ENCODE assay signal across 10 mouse cellular contexts in genomic region chr2:91984906-91985525, GRCm38 (mm10). TPM values are rescaled to one million over a fixed set of nuclear protein-coding genes. Genes with fewer than 3 reads are reported as not detected.
DNase-seq lines count a peak whose midpoint lies in the region; ATAC-seq and TF ChIP-seq lines count a peak whose summit lies in the region.
"Had no signal": no experiment of that assay in that cellular context is flagged by ENCODE, and none has a peak within 500 bp of the region (broad histone marks: within the 10 kb centered on the region; RNA-seq: fewer than 3 reads in every experiment).

No protein-coding gene starts in this region.

- intact Hi-C loops in heart, adult 2 months (cut with DNase I) = loop anchor here (2.0 to 5.0 kb wide), 2 partner anchors 22 to 342 kb away; no protein-coding TSS in a partner anchor
- intact Hi-C loops in heart, postnatal 14 days (cut with DNase I) = loop anchor here (5.0 kb wide), 2 partner anchors 197 to 347 kb away; no protein-coding TSS in a partner anchor

- H3K79me2 ChIP-seq in heart, adult 2 months (replicated peaks; ENCODE audit: control insufficient read depth, insufficient read depth, low read length) = no peaks in the 10 kb centered on the region

- peak overlapping the region; percentile 26; the same call in 1 of the 2 replicates for H3K27ac ChIP-seq in heart, adult 2 months
- H3K27ac ChIP-seq in forebrain, postnatal 0 days (ENCODE audit: low read depth, low read length) = no peak overlapping the region
- H3K27ac ChIP-seq in liver, embryonic 16.5 days (ENCODE audit: low read length) = peak overlapping the region; percentile 15; the same call in 1 of the 2 replicates

- ATAC-seq in forebrain, postnatal 0 days = no peak
- no peak for ATAC-seq in liver, embryonic 16.5 days (ENCODE audit: low read depth)
- ATAC-seq in erythroid progenitor cell, adult 5-6 weeks (replicated peaks; ENCODE audit: low FRiP score, poor library complexity, severe bottlenecking) = no peak

- H3K9ac ChIP-seq in heart, adult 2 months (ENCODE audit: low read depth, low read length) = no peak overlapping the region
- H3K9ac ChIP-seq in forebrain, postnatal 0 days = no peak overlapping the region
- H3K9ac ChIP-seq in liver, embryonic 16.5 days (ENCODE audit: low read depth, low read length) = no peak overlapping the region

- H3K36me3 ChIP-seq in heart, adult 2 months (ENCODE audit: control insufficient read depth, insufficient read depth, low read length) = no peaks in the 10 kb centered on the region
- H3K36me3 ChIP-seq in forebrain, postnatal 0 days (ENCODE audit: insufficient read depth) = no peaks in the 10 kb centered on the region
- H3K36me3 ChIP-seq in liver, embryonic 16.5 days (ENCODE audit: control insufficient read depth, insufficient read depth) = no peaks in the 10 kb centered on the region

- no peak for DNase-seq in heart, adult 2 months
- no peak for DNase-seq in heart, postnatal 14 days
- DNase-seq in A20 (ENCODE audit: low read depth, low spot score) = peak; percentile 33
- DNase-seq in forebrain, postnatal 0 days = no peak
- DNase-seq in ovary, adult 18-20 months (ENCODE audit: low spot score) = no peak
- DNase-seq in right cerebral cortex, adult 2 months (ENCODE audit: low spot score in 2 of 2) = no peak

- no peaks in the 10 kb centered on the region; the same call in 1 of the 2 replicates for H3K4me1 ChIP-seq in heart, adult 2 months (ENCODE audit: control insufficient read depth, insufficient read depth, low read length)
- H3K4me1 ChIP-seq in forebrain, postnatal 0 days (ENCODE audit: insufficient read depth) = 0 out of 2 replicates have a peak, but pooled peaks cover 3% of the 10 kb centered on the region
- peaks cover 11% of the 10 kb centered on the region for H3K4me1 ChIP-seq in liver, embryonic 16.5 days (ENCODE audit: control insufficient read depth, low read depth, low read length)

- peak overlapping the region; percentile 38 for H3K4me2 ChIP-seq in forebrain, postnatal 0 days (ENCODE audit: low read depth)
- peak overlapping the region; percentile 59 for H3K4me2 ChIP-seq in liver, embryonic 16.5 days (ENCODE audit: low read depth, low read length)

- no peak for TF ChIP-seq CTCF in heart, adult 2 months (IDR thresholded peaks at IDR 0.05)
- TF ChIP-seq CTCF in forebrain, postnatal 0 days (IDR thresholded peaks at IDR 0.05; ENCODE audit: low read depth) = no peak

- no peaks in the 10 kb centered on the region for H3K9me3 ChIP-seq in forebrain, postnatal 0 days (ENCODE audit: low read length)
- no peaks in the 10 kb centered on the region; the same call in 1 of the 2 replicates for H3K9me3 ChIP-seq in liver, embryonic 16.5 days (replicated peaks; ENCODE audit: control insufficient read depth, low read length)

- TF ChIP-seq POLR2A in heart, adult 2 months (IDR thresholded peaks at IDR 0.05; ENCODE audit: insufficient read depth, low read depth, low read length) = no peak

- H3K27me3 ChIP-seq in heart, adult 2 months (ENCODE audit: control insufficient read depth, insufficient read depth, low read length) = no peaks in the 10 kb centered on the region
- H3K27me3 ChIP-seq in forebrain, postnatal 0 days (ENCODE audit: insufficient read depth, low read length) = no peaks in the 10 kb centered on the region
- no peaks in the 10 kb centered on the region for H3K27me3 ChIP-seq in liver, embryonic 16.5 days (ENCODE audit: control insufficient read depth, insufficient read depth, low read depth, low read length)

- 59% methylated on average over 9 of the region's 9 CpGs for WGBS in heart, adult 2 months
- 44% methylated on average over 9 of the region's 9 CpGs for WGBS in forebrain, postnatal 0 days
- 35% methylated on average over 9 of the region's 9 CpGs for WGBS in liver, embryonic 16.5 days (ENCODE audit: insufficient replicate concordance)

- no peak for TF ChIP-seq EP300 in heart, adult 2 months (IDR thresholded peaks at IDR 0.05; ENCODE audit: insufficient read depth, low read depth, low read length)

- no peak overlapping the region for H3K4me3 ChIP-seq in heart, adult 2 months
- H3K4me3 ChIP-seq in forebrain, postnatal 0 days (ENCODE audit: low read depth, low read length) = no peak overlapping the region
- peak overlapping the region; percentile 28; the same call in 1 of the 2 replicates for H3K4me3 ChIP-seq in liver, embryonic 16.5 days (ENCODE audit: low read depth, low read length)
- H3K4me3 ChIP-seq: myocyte had no signal

RNA-seq across cellular contexts. Expression of gene Dgkz, which starts 9.4 kb away (rescaled TPM):
- 10 to 100 TPM; 35.5 to 37.5 TPM for total RNA-seq in heart, adult 2 months (2021)
- polyA plus RNA-seq in heart, adult 2 months (2012; rRNA removed) = 102 and 118 TPM in 2 replicates
- total RNA-seq in heart, postnatal 14 days (2021) = 10 to 100 TPM; 62.3 to 63.1 TPM
- 112 and 116 TPM in 2 replicates for total RNA-seq in forebrain, postnatal 0 days (2014; rRNA removed)
- 29.1 and 31.4 TPM in 2 replicates for polyA plus RNA-seq in forebrain, postnatal 0 days (2015; fragmentation: Nextera tagmentation; extraction: Ambion mirVana)
- polyA plus RNA-seq in liver, embryonic 16.5 days (2015; fragmentation: Nextera tagmentation; extraction: Ambion mirVana) = 20.2 and 24.1 TPM in 2 replicates
- total RNA-seq in erythroid progenitor cell, adult 5-6 weeks (2015; ENCODE audit: low replicate concordance) = 25.6 and 54.1 TPM in 2 replicates
- 8.7 and 11.9 TPM in 2 replicates for total RNA-seq in erythroid progenitor cell, adult 5-6 weeks (2017; ENCODE audit: low replicate concordance)

RNA-seq across cellular contexts. Expression of gene Creb3l1, which starts 39.3 kb away (rescaled TPM):
- total RNA-seq in heart, adult 2 months (2021) = 1 to 10 TPM; 3.8 to 5.8 TPM
- 3.3 and 4.5 TPM in 2 replicates for polyA plus RNA-seq in heart, adult 2 months (2012; rRNA removed)
- total RNA-seq in heart, postnatal 14 days (2021) = 1 to 10 TPM; 8.0 to 8.5 TPM
- 1.4 and 2.0 TPM in 2 replicates for total RNA-seq in forebrain, postnatal 0 days (2014; rRNA removed)
- 2.9 TPM in 2 replicates for polyA plus RNA-seq in forebrain, postnatal 0 days (2015; fragmentation: Nextera tagmentation; extraction: Ambion mirVana)
- polyA plus RNA-seq in liver, embryonic 16.5 days (2015; fragmentation: Nextera tagmentation; extraction: Ambion mirVana) = 0.72 and 1.3 TPM in 2 replicates
- total RNA-seq in erythroid progenitor cell, adult 5-6 weeks (2015; ENCODE audit: low replicate concordance) = 1.4 TPM in 1 of 2 replicates, not detected in the other
- 0.08 and 0.51 TPM in 2 replicates for total RNA-seq in erythroid progenitor cell, adult 5-6 weeks (2017; ENCODE audit: low replicate concordance)

RNA-seq across cellular contexts. Expression of gene Gm9821, which starts 39.5 kb away (rescaled TPM):
- total RNA-seq in heart, adult 2 months (2021) = not detected
- not detected in 2 replicates for polyA plus RNA-seq in heart, adult 2 months (2012; rRNA removed)
- total RNA-seq in heart, postnatal 14 days (2021) = not detected
- total RNA-seq in forebrain, postnatal 0 days (2014; rRNA removed) = not detected in 2 replicates
- polyA plus RNA-seq in forebrain, postnatal 0 days (2015; fragmentation: Nextera tagmentation; extraction: Ambion mirVana) = not detected in 2 replicates
- 0.68 and 1.0 TPM in 2 replicates for polyA plus RNA-seq in liver, embryonic 16.5 days (2015; fragmentation: Nextera tagmentation; extraction: Ambion mirVana)
- total RNA-seq in erythroid progenitor cell, adult 5-6 weeks (2015; ENCODE audit: low replicate concordance) = not detected in 2 replicates
- 0.13 TPM in 1 of 2 replicates, not detected in the other for total RNA-seq in erythroid progenitor cell, adult 5-6 weeks (2017; ENCODE audit: low replicate concordance)
- polyA plus RNA-seq: cortical plate, adult 2 months had no signal

RNA-seq across cellular contexts. Expression of gene Mdk, which starts 52.9 kb away (rescaled TPM):
- total RNA-seq in heart, adult 2 months (2021) = 1 to 10 TPM; 2.5 to 2.8 TPM
- 4.1 and 5.4 TPM in 2 replicates for polyA plus RNA-seq in heart, adult 2 months (2012; rRNA removed)
- 10 to 100 TPM; 15.7 to 16.8 TPM for total RNA-seq in heart, postnatal 14 days (2021)
- 74.2 and 75.5 TPM in 2 replicates for total RNA-seq in forebrain, postnatal 0 days (2014; rRNA removed)
- 121 and 162 TPM in 2 replicates for polyA plus RNA-seq in forebrain, postnatal 0 days (2015; fragmentation: Nextera tagmentation; extraction: Ambion mirVana)
- polyA plus RNA-seq in liver, embryonic 16.5 days (2015; fragmentation: Nextera tagmentation; extraction: Ambion mirVana) = 12.6 and 15.2 TPM in 2 replicates
- total RNA-seq in erythroid progenitor cell, adult 5-6 weeks (2015; ENCODE audit: low replicate concordance) = not detected in 2 replicates
- total RNA-seq in erythroid progenitor cell, adult 5-6 weeks (2017; ENCODE audit: low replicate concordance) = not detected in 2 replicates

RNA-seq across cellular contexts. Expression of gene Chrm4, which starts 58.0 kb away (rescaled TPM):
- total RNA-seq in heart, adult 2 months (2021) = not detected
- 0.14 and 0.29 TPM in 2 replicates for polyA plus RNA-seq in heart, adult 2 months (2012; rRNA removed)
- total RNA-seq in heart, postnatal 14 days (2021) = not detected
- 4.0 and 7.0 TPM in 2 replicates for total RNA-seq in forebrain, postnatal 0 days (2014; rRNA removed)
- polyA plus RNA-seq in forebrain, postnatal 0 days (2015; fragmentation: Nextera tagmentation; extraction: Ambion mirVana) = 1.1 and 1.3 TPM in 2 replicates
- 0.06 TPM in 1 of 2 replicates, not detected in the other for polyA plus RNA-seq in liver, embryonic 16.5 days (2015; fragmentation: Nextera tagmentation; extraction: Ambion mirVana)
- total RNA-seq in erythroid progenitor cell, adult 5-6 weeks (2015; ENCODE audit: low replicate concordance) = 1.3 TPM in 1 of 2 replicates, not detected in the other
- not detected in 2 replicates for total RNA-seq in erythroid progenitor cell, adult 5-6 weeks (2017; ENCODE audit: low replicate concordance)
